Mouse (Mus musculus) stomach, embryonic 16.5 days (tissue): ENCODE data around the gene Iqsec1. TPM values are rescaled to one million over a fixed set of nuclear protein-coding genes. Genes with fewer than 3 reads are reported as not detected.

Experiments used
- ATAC-seq: fragments of 200-750 bp; cut with Nextera tagmentation; 2 replicates; pipeline ENCODE4 v1.8.0; 2017; ENCODE audit warnings: moderate number of reproducible peaks, moderate TSS enrichment; ENCODE audit not compliant: insufficient read depth, low FRiP score
- H3K27ac ChIP-seq: fragments of 300-500 bp; sonication (generic); 2 replicates; pipeline ENCODE4 v1.5.1; 2014; ENCODE audit warnings: low read length
- H3K27me3 ChIP-seq: fragments of 300-500 bp; sonication (generic); 2 replicates; pipeline ENCODE4 v1.6.1; 2014; ENCODE audit warnings: low read length, control low read depth, mixed read lengths; ENCODE audit not compliant: control insufficient read depth, insufficient read depth
- H3K36me3 ChIP-seq: fragments of 300-500 bp; sonication (generic); 2 replicates; pipeline ENCODE4 v1.6.1; 2014; ENCODE audit warnings: low read length; ENCODE audit not compliant: control insufficient read depth, insufficient read depth
- H3K4me1 ChIP-seq: fragments of 300-500 bp; sonication (generic); 2 replicates; pipeline ENCODE4 v1.6.1; 2014; ENCODE audit warnings: low read length, control low read depth, mixed read lengths; ENCODE audit not compliant: control insufficient read depth, insufficient read depth
- H3K4me2 ChIP-seq: fragments of 300-500 bp; sonication (generic); 2 replicates; pipeline ENCODE4 v1.6.1; 2014; ENCODE audit warnings: low read depth, low read length, mixed read lengths
- H3K4me3 ChIP-seq: fragments of 300-500 bp; sonication (generic); replicated peaks from 2 replicates; pipeline ENCODE4 v1.5.1; 2014; ENCODE audit warnings: mild to moderate bottlenecking, low read length
- H3K9ac ChIP-seq: fragments of 300-500 bp; sonication (generic); 2 replicates; pipeline ENCODE4 v1.6.1; 2014; ENCODE audit warnings: low read length
- H3K9me3 ChIP-seq: fragments of 300-500 bp; sonication (generic); replicated peaks from 2 replicates; pipeline ENCODE4 v1.6.1; 2016; ENCODE audit warnings: low read length, control low read depth; ENCODE audit not compliant: control insufficient read depth
- WGBS: fragments of 180-500 bp; shearing (Covaris S2); extraction: QIAGEN DNeasy Blood & Tissue Kit; methylation state at CpG from one replicate; pipeline ENCODE4 v1.1.7; 2014; 5-methylcytosine and 5-hydroxymethylcytosine counted together
- polyA plus RNA-seq: library from polyadenylated mRNA; unstranded; fragments of >200 nt; fragmentation: Nextera tagmentation; extraction: Ambion mirVana; gene quantifications from 2 replicates; pipeline ENCODE4 v1.2.1, GENCODE M21; 2015

Gene Iqsec1
- polyA plus RNA-seq, 1 experiment from 2014 or later: 8.3 TPM

DNA sequence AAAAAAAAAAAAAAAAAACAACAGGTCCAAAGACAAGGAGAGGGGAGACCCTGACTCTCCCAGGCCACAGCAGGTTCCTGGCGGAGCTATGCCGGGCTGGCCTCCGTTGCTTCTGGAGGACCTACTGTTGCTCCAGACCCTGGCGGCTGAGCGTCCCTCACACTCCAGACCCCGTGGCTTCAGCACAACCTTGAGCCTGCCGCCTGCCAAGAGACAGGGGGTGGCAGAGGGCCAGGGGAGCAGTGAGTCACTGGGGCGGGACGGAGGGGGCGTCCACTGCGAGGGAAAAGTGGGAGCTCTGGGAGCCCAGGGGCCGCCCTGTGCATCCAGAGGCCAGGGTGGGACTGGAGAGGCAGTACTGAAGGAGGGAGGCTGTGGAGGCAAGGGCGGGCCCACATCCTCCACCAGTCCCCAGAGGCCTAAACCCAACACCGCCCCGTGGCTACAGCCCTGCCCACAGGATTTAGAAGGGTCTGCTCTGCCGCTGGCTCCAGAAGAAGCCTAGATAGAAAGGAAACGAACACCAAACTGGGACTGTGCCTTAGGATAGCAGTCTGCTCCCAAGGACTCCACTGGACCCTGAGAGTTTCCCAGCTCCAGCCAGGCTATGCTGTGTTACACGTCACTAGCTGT lies 224.4 kb downstream of the Iqsec1 start:
- peak; percentile 95 for ATAC-seq
- H3K4me2 ChIP-seq: peak overlapping the region; percentile 27
- no peaks in the 10 kb centered on the region for H3K27me3 ChIP-seq
- WGBS: 22% methylated on average over 18 of the region's 18 CpGs
- peaks cover 16% of the 10 kb centered on the region for H3K4me1 ChIP-seq
- H3K9ac ChIP-seq: 0 out of 2 replicates have a peak overlapping the region, but pooled peaks have one; percentile 33
- H3K4me3 ChIP-seq: no peak overlapping the region
- peak overlapping the region; percentile 67 for H3K27ac ChIP-seq
- no peaks in the 10 kb centered on the region for H3K9me3 ChIP-seq
- no peaks in the 10 kb centered on the region for H3K36me3 ChIP-seq

DNA sequence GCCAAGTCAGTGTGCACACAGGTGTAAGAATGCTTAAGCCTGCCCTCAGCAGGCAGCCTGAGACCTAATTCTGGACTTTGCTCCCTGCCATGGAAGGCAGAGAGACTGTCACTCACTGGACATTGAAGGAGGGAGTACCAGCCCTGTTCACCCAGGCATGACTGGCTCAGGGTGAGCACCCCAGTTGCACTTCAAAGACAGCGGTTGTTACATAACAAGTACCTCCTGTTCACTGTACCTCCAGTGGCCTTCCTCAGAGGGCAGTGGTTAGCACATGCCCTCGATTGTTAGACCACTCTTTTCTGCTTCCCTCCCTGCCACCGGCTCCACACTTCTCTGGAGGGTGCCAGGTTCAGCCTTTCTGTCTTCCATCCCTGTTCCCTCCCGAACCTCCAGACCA lies 225.2 kb downstream of the Iqsec1 start:
- Histone ChIP-seq H3K4me2 (no peak overlapping the region), H3K27ac (no peak overlapping the region; the same call in 1 of the 2 replicates), H3K9me3 (no peaks in the 10 kb centered on the region), H3K27me3 (no peaks in the 10 kb centered on the region), H3K4me3 (no peak overlapping the region), H3K9ac (peak overlapping the region; percentile 56; the same call in 1 of the 2 replicates), H3K4me1 (peaks cover 16% of the 10 kb centered on the region), H3K36me3 (no peaks in the 10 kb centered on the region)
- ATAC-seq: no peak
- WGBS: 81% methylated on average over 4 of the region's 4 CpGs

DNA sequence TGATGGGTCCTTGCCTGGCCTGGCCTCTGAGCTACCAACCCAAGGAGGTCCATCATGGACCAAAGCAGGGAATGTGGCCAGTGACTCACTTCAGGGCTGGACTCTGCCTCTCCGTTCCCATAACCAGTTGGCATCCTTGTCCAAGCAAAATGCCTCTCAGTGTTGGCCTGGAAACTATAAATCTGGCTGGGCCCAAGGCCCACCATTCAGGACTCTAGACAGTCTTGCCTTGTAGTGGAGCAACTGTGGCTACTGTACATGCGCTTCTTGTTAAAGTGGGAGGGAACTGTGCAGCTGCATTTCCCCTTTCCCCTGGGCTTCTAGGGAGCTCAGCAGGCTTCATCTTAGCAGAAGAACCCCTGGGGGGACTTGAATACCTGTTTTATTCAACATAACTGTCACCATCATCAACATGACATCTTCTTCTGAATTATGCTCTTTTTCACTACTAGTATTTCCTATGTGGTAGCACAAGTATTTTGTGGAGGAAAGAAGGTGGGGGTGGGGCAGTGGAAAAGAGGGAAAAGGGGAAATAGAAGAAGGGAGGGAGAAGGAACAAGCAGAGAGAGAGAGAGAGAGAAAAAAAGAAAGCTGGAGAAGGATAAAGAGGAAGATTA lies 226.3 kb downstream of the Iqsec1 start:
- no peaks in the 10 kb centered on the region for H3K9me3 ChIP-seq
- H3K27me3 ChIP-seq: no peaks in the 10 kb centered on the region
- H3K4me1 ChIP-seq: peaks cover 16% of the 10 kb centered on the region
- no peak overlapping the region for H3K27ac ChIP-seq
- WGBS: 90% methylated on average over 2 of the region's 2 CpGs
- H3K4me2 ChIP-seq: no peak overlapping the region
- no peak for ATAC-seq
- H3K4me3 ChIP-seq: no peak overlapping the region
- no peaks in the 10 kb centered on the region for H3K36me3 ChIP-seq
- no peak overlapping the region for H3K9ac ChIP-seq

DNA sequence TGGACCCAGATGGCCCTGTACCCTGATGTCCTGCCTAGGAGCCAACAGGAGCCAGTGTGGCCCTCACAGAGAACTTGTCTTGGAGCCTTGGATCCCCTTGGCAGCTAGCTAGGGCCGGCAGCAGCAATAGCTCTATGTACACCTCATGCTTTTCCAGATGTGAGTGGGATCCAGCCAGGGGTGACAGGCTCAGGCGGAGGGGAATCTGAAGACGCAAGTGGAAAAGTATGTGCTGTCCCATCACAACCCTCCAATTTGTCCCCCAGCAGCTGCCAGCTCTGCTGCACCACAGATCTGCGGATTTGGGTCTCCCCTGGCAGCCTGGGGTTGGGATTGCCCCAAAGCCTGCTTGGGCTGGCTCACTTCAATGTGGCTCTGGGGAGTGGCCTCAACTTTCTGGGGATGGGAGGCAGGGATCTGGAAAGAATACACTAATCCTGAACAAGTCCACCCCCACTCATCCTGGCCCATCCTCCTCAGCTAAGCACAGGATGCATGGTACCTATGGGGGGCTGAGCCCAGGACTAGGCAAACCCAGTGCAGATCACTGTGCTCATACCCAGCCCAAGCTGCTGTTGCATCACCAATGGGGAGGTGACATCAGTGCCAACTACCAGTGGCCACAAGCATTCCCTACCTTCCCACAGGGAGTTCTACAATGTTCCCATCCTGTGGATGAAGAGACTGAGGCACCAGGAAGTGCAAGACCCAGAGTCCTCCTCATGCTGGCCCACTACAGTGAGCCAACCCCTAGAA lies 227.0 kb downstream of the Iqsec1 start:
- WGBS: 89% methylated on average over 4 of the region's 4 CpGs
- no peak for ATAC-seq
- H3K27me3 ChIP-seq: no peaks in the 10 kb centered on the region

DNA sequence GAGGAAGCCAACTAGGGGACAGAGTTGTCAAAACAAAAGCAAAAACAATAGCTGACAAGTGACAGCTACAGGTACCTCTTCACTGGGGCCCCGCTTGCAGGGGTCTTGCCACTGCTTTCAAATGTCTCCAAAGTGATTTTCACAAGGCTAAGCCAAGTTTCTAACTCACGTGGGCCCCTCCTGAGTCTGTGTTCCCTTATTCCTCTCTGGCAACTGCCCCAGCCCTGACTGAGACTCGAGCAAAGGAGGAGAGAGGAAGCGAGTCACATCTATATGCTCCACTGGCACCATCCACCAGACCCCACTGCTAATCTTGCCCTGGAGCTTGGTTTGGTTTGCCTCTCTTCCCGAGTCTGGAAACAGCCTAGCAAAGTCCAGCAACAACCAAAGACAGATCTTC lies 227.6 kb downstream of the Iqsec1 start:
- Histone ChIP-seq H3K36me3 (no peaks in the 10 kb centered on the region), H3K9ac (no peak overlapping the region), H3K9me3 (no peaks in the 10 kb centered on the region), H3K4me1 (peaks cover 16% of the 10 kb centered on the region), H3K27ac (no peak overlapping the region), H3K4me2 (no peak overlapping the region), H3K4me3 (no peak overlapping the region), H3K27me3 (no peaks in the 10 kb centered on the region)
- ATAC-seq: no peak
- whole genome bisulfite sequencing: 68% methylated on average over 5 of the region's 5 CpGs

More for the DNA sequence above, 227.0 kb downstream of the Iqsec1 start:
- Histone ChIP-seq H3K4me3 (no peak overlapping the region), H3K9ac (no peak overlapping the region), H3K27ac (no peak overlapping the region), H3K4me1 (peaks cover 16% of the 10 kb centered on the region), H3K36me3 (no peaks in the 10 kb centered on the region), H3K4me2 (no peak overlapping the region), H3K9me3 (no peaks in the 10 kb centered on the region)

DNA sequence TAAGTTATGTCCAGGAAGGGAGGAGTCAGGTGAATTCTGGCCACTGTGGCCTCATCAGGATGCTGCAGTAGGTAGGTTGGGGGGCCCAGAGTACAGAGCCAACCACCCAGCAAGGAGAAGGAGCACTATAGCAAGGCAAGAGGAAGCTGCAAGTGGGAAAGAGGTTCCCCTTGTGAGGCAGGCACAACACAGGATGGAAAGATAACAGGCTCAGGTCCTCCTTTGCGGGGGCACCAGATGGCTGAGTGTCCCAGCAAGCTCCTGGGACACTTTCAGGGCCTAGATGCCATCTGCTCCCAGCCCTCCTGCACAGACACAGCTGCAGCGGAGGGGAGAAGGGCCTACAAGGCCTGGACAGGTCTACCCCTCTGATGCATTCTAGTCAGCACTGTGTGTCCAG lies 228.7 kb downstream of the Iqsec1 start:
- 92% methylated on average over 2 of the region's 2 CpGs for WGBS
- H3K27ac ChIP-seq: no peak overlapping the region

DNA sequence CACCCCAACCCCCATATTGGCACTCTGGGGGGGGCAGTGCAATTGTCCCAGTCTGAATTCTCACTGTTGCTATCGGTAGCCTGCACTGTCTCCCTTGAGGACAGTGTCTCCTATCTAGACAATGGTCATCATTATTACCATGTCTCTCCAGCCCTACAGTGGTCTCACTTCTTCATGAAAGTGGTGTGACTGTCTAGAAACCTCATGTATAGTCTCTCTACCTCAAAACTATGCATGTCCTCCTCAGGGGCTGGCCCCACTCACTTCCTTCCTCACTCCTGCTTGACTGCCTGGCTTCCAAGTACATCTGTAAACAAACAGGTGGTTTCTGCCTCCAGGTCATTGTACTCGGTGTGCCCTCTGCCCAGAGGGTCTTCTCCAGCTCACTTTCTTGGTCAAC lies 230.3 kb downstream of the Iqsec1 start:
- Histone ChIP-seq H3K4me2 (no peak overlapping the region), H3K27ac (no peak overlapping the region), H3K36me3 (no peaks in the 10 kb centered on the region), H3K9ac (no peak overlapping the region), H3K4me1 (no peaks in the 10 kb centered on the region), H3K27me3 (no peaks in the 10 kb centered on the region), H3K4me3 (no peak overlapping the region), H3K9me3 (no peaks in the 10 kb centered on the region)
- WGBS: 75% methylated on average over 2 of the region's 2 CpGs
- ATAC-seq: no peak

More for the DNA sequence above, 228.7 kb downstream of the Iqsec1 start:
- Histone ChIP-seq H3K4me2 (no peak overlapping the region), H3K9me3 (no peaks in the 10 kb centered on the region), H3K36me3 (no peaks in the 10 kb centered on the region), H3K9ac (no peak overlapping the region), H3K27me3 (no peaks in the 10 kb centered on the region), H3K4me1 (peaks cover 13% of the 10 kb centered on the region), H3K4me3 (no peak overlapping the region)
- no peak for ATAC-seq

DNA sequence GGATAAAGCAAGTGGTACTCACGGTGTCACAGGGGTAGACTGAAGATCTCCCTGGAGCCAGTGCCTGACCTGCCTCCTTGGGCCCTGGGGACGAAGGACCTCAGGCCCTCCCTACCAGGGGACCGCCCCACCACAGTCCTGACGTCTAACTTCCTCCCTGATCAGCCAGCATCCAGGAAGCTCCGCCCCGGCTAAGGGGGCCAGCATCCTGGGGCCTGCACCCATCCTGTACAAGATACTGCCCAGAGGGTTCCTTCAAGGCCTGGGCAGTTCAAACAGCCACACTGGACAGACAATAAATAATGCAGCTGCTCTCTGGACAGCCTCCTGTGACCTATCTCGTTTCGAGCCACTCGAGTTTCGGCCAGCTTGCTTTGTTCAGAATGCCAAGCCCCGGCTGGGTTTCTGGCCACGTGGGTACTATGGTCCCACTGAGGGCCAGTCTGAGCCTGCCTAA lies 231.0 kb downstream of the Iqsec1 start:
- no peaks in the 10 kb centered on the region for H3K9me3 ChIP-seq
- H3K4me2 ChIP-seq: no peak overlapping the region
- H3K27me3 ChIP-seq: no peaks in the 10 kb centered on the region
- no peaks in the 10 kb centered on the region for H3K4me1 ChIP-seq
- H3K36me3 ChIP-seq: no peaks in the 10 kb centered on the region
- no peak overlapping the region for H3K27ac ChIP-seq
- WGBS: 67% methylated on average over 12 of the region's 12 CpGs
- no peak for ATAC-seq
- H3K4me3 ChIP-seq: no peak overlapping the region
- H3K9ac ChIP-seq: no peak overlapping the region

DNA sequence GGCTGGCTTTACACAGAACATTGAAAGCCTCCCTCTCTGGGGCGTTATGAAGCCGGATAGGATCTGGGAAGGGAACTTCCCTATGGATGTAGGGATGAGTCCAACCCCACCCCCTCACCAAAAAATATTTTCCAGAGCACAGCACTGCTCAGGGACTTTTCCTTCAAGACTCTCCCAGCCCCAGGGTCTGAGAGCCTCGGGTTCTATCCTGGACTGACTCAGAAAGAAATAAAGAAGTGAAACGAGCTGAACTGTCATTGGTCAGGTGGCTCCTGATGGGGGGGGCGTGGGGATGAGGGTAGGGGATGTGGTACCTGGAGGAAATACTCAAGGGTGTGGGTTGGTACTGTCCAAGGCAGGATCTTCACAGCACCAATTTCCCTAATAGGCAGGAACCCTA lies 231.9 kb downstream of the Iqsec1 start:
- Histone ChIP-seq H3K4me1 (peaks cover under 1% of the 10 kb centered on the region; the same call in 1 of the 2 replicates), H3K36me3 (no peaks in the 10 kb centered on the region), H3K27me3 (no peaks in the 10 kb centered on the region), H3K27ac (no peak overlapping the region), H3K4me2 (no peak overlapping the region), H3K9me3 (no peaks in the 10 kb centered on the region), H3K9ac (no peak overlapping the region), H3K4me3 (no peak overlapping the region)
- WGBS: 64% methylated on average over 5 of the region's 5 CpGs
- ATAC-seq: no peak
